Mouse (Mus musculus): ENCODE data around the gene Sdk1. TPM values are rescaled to one million over a fixed set of nuclear protein-coding genes. Genes with fewer than 3 reads are reported as not detected.

Sdk1 gene
- polyA plus RNA-seq, 1 experiment from 2014 or later = 1.3 TPM

DNA sequence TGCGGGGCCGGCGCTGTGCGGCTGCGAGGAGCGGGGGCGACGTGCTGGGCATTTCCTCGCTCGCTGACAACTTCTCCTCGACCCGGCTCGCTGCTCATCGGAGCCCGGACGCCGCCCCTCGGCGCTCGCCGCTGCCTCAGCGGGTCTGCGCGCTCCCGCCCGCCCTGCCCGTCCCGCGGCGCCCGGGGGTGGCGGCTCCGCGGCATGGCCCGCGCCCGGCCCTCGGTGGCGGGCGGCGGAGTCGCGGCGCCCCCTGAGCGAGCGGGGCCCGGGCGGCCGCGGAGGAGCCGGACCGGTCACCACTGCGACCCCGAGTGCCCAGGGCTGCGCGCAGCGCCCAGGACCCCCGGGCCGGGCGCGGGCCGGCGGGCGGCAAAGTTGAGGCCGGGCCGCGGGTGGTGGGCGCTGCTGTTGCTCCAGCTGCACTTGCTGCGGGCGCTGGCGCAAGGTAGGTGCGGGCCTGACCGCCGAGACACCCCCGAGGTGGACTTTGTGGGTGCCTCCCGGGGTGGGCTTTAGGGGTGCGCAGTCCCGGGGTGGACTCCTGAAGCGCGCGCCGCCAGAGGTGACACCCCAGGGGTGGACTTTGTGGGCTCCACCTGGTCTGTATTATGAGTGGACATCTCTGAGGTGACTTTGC lies 475 bp downstream of the Sdk1 start:
- WGBS = under 1% methylated on average over 64 of the region's 82 CpGs
- peak overlapping the region; percentile 67 for H3K4me3 ChIP-seq (ENCODE audit: low read length)
- no peaks in the 10 kb centered on the region for H3K36me3 ChIP-seq (ENCODE audit: control insufficient read depth, insufficient read depth)
- H3K27me3 ChIP-seq (ENCODE audit: control insufficient read depth, insufficient read depth, low read length) = peaks cover 11% of the 10 kb centered on the region
- peak overlapping the region; percentile 81 for H3K9ac ChIP-seq (ENCODE audit: low read length)
- ATAC-seq (replicated peaks; ENCODE audit: extremely low read depth, insufficient read depth, low FRiP score) = peak; percentile 39; the same call in 1 of the 2 replicates
- H3K4me1 ChIP-seq (ENCODE audit: control insufficient read depth, insufficient read depth, low read length) = peaks cover 30% of the 10 kb centered on the region
- peak overlapping the region; percentile 94 for H3K4me2 ChIP-seq (ENCODE audit: low read depth, low read length)
- H3K27ac ChIP-seq (ENCODE audit: low read length) = peak overlapping the region; percentile 58
- H3K9me3 ChIP-seq (replicated peaks; ENCODE audit: control insufficient read depth, low read length) = no peaks in the 10 kb centered on the region

DNA sequence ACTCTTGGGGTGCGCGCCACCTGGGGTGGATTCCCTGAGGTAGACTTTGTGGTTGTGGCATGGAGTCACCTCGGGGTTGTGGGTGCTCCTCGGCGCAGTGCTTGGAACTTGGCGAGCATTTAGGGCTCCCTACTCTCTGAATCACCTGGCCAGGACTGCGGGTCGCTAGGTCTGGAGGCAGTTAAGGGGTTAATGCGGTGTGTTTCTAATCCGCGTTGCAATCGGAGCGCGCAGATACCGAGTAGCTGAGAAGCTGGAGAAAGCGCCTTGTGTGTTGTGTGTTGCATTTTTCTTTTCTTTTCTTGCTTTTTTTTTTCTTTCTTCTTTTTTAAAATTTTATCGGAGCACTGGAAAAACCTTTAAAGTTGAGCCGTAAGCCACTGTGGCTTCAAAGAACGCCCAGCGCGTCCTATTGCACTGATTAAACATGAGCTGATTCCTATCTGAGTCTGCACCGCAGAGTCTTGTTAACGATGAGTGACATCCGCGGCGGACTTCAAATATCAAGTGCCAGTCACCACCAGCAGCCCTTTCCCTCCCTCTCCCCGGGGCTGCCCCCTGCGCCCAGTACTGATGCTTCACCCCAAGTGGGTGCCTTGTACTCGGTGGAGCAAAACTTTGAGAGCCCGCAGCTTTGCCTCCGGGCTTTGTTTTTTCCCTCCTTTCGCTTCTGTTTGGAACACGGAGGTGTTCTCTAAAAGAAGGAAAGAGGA lies 2.1 kb downstream of the Sdk1 start:
- no peak for ATAC-seq (replicated peaks; ENCODE audit: extremely low read depth, insufficient read depth, low FRiP score)

DNA sequence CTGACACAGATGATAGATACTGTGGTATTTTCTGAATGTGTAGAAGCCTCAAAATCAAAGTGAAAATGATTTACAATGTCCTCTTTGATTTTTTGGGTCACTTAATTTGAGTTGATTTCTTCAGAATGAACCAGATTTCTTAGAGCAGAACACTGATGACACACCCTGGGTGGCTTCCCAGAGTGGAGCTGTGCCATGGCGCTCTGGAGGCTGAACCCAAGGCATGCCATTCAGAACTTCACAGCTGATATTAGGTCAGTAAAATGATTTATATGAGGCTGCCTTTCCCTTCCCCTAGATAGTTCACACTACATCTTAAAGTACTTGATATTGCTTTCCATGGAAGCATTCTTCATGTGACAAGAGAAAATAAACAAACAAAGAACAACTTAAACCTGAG lies 23.0 kb downstream of the Sdk1 start:
- WGBS = 94% methylated on average over 1 of the region's 1 CpGs
- H3K4me1 ChIP-seq (ENCODE audit: control insufficient read depth, insufficient read depth, low read length) = no peaks in the 10 kb centered on the region
- H3K27me3 ChIP-seq (ENCODE audit: control insufficient read depth, insufficient read depth, low read length) = no peaks in the 10 kb centered on the region
- no peak overlapping the region for H3K27ac ChIP-seq (ENCODE audit: low read length)
- no peak overlapping the region for H3K4me2 ChIP-seq (ENCODE audit: low read depth, low read length)
- ATAC-seq (replicated peaks; ENCODE audit: extremely low read depth, insufficient read depth, low FRiP score) = no peak
- no peaks in the 10 kb centered on the region for H3K36me3 ChIP-seq (ENCODE audit: control insufficient read depth, insufficient read depth)
- no peak overlapping the region for H3K4me3 ChIP-seq (ENCODE audit: low read length)
- no peaks in the 10 kb centered on the region for H3K9me3 ChIP-seq (replicated peaks; ENCODE audit: control insufficient read depth, low read length)
- H3K9ac ChIP-seq (ENCODE audit: low read length) = no peak overlapping the region

More for the DNA sequence above, 2.1 kb downstream of the Sdk1 start:
- WGBS = 4% methylated on average over 33 of the region's 33 CpGs
- H3K9me3 ChIP-seq (replicated peaks; ENCODE audit: control insufficient read depth, low read length) = no peaks in the 10 kb centered on the region
- H3K4me3 ChIP-seq (ENCODE audit: low read length) = peak overlapping the region; percentile 67
- H3K27ac ChIP-seq (ENCODE audit: low read length) = no peak overlapping the region
- H3K27me3 ChIP-seq (ENCODE audit: control insufficient read depth, insufficient read depth, low read length) = peaks cover 11% of the 10 kb centered on the region
- peak overlapping the region; percentile 62 for H3K9ac ChIP-seq (ENCODE audit: low read length)
- H3K4me2 ChIP-seq (ENCODE audit: low read depth, low read length) = peak overlapping the region; percentile 94
- peaks cover 33% of the 10 kb centered on the region for H3K4me1 ChIP-seq (ENCODE audit: control insufficient read depth, insufficient read depth, low read length)
- no peaks in the 10 kb centered on the region for H3K36me3 ChIP-seq (ENCODE audit: control insufficient read depth, insufficient read depth)

DNA sequence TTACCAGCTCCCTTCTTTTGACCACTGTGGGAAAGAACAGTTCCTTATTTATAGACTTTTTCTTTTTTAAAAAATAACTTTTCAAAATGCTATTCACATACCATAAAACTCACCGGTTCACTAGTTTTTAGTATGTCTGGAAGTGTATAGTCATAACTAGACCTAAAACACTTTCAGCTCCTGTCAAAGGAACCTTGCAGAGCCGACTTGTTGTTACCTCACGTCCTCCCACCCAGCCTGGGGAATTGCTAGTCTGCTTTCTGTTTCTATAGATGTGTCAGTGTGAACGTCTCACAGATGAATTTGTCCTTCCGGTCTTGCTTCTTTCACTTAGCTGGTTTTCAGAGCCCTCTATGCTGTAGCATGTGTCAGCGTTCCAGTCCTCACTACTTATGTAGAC lies 35.8 kb downstream of the Sdk1 start:
- Histone ChIP-seq H3K4me2 (ENCODE audit: low read depth, low read length) (no peak overlapping the region), H3K36me3 (ENCODE audit: control insufficient read depth, insufficient read depth) (no peaks in the 10 kb centered on the region), H3K9ac (ENCODE audit: low read length) (no peak overlapping the region), H3K4me3 (ENCODE audit: low read length) (no peak overlapping the region), H3K27ac (ENCODE audit: low read length) (no peak overlapping the region), H3K4me1 (ENCODE audit: control insufficient read depth, insufficient read depth, low read length) (no peaks in the 10 kb centered on the region), H3K27me3 (ENCODE audit: control insufficient read depth, insufficient read depth, low read length) (no peaks in the 10 kb centered on the region), H3K9me3 (replicated peaks; ENCODE audit: control insufficient read depth, low read length) (no peaks in the 10 kb centered on the region)
- WGBS = 71% methylated on average over 6 of the region's 6 CpGs
- ATAC-seq (replicated peaks; ENCODE audit: extremely low read depth, insufficient read depth, low FRiP score) = no peak

DNA sequence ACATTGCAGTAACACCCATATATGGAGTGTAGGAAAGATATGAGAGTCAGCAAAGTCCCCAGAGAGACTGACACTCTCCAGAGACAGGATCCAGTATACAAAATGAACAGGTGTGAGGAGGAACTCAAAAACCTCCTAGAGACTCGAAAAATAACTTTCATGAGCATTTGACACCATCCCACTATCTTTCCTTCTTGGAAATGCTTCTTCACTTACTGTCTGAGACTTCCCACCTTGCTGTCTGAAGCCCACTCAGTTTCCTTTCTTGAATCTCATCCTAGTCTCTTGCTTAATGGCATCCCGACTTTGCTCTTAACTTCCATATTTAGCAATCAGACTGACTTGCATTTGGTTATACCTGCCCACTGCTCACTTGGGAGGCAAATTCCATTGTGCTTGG lies 40.5 kb downstream of the Sdk1 start:
- ATAC-seq (replicated peaks; ENCODE audit: extremely low read depth, insufficient read depth, low FRiP score) = no peak
- 39% methylated on average over 2 of the region's 2 CpGs for WGBS
- Histone ChIP-seq H3K9ac (ENCODE audit: low read length) (no peak overlapping the region), H3K9me3 (replicated peaks; ENCODE audit: control insufficient read depth, low read length) (no peaks in the 10 kb centered on the region), H3K36me3 (ENCODE audit: control insufficient read depth, insufficient read depth) (no peaks in the 10 kb centered on the region), H3K4me1 (ENCODE audit: control insufficient read depth, insufficient read depth, low read length) (no peaks in the 10 kb centered on the region), H3K4me2 (ENCODE audit: low read depth, low read length) (no peak overlapping the region), H3K27ac (ENCODE audit: low read length) (no peak overlapping the region), H3K27me3 (ENCODE audit: control insufficient read depth, insufficient read depth, low read length) (no peaks in the 10 kb centered on the region), H3K4me3 (ENCODE audit: low read length) (no peak overlapping the region)

DNA sequence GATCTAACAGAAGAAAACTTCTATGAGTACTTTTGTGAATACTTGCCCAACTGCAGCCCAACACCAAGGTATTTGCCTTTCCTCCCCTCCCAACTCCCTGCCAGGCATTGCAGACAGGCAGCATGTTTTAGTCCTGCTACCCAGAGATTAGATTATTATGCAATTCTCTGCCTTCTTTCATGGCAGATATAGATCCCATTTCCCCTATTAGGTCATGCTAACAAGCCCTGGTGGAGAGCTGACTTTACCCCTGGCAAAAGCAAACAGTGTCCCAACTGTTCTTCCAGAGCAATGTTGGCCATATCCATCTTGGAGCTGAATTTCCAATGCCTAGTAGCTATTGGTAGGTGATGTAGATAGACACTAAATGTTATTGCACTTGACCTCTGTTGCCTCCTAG lies 48.3 kb downstream of the Sdk1 start:
- no peak for ATAC-seq (replicated peaks; ENCODE audit: extremely low read depth, insufficient read depth, low FRiP score)
- no peaks in the 10 kb centered on the region for H3K9me3 ChIP-seq (replicated peaks; ENCODE audit: control insufficient read depth, low read length)
- no peak overlapping the region for H3K4me2 ChIP-seq (ENCODE audit: low read depth, low read length)
- no peaks in the 10 kb centered on the region for H3K4me1 ChIP-seq (ENCODE audit: control insufficient read depth, insufficient read depth, low read length)
- H3K9ac ChIP-seq (ENCODE audit: low read length) = no peak overlapping the region
- no peak overlapping the region for H3K4me3 ChIP-seq (ENCODE audit: low read length)
- no peaks in the 10 kb centered on the region for H3K36me3 ChIP-seq (ENCODE audit: control insufficient read depth, insufficient read depth)
- H3K27me3 ChIP-seq (ENCODE audit: control insufficient read depth, insufficient read depth, low read length) = no peaks in the 10 kb centered on the region
- no peak overlapping the region for H3K27ac ChIP-seq (ENCODE audit: low read length)

DNA sequence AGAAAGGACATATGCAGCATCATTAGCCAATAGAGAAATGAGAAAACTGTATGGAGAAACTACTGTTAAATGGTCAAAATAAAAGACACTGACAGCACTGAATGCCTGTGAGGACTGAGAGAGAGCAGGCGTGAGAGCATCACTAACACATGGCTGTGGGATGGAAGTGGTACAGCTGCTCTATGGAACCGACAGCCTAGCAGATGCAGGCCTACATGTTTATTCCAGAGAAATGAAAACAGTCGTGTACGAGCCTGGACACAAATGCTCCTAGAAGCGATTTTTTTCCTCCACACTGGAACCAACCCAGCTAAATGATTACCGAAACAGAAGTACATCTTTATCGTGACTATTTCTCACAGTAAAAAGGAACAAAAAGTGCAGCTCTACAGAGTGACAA lies 54.0 kb downstream of the Sdk1 start:
- WGBS = 79% methylated on average over 7 of the region's 7 CpGs

DNA sequence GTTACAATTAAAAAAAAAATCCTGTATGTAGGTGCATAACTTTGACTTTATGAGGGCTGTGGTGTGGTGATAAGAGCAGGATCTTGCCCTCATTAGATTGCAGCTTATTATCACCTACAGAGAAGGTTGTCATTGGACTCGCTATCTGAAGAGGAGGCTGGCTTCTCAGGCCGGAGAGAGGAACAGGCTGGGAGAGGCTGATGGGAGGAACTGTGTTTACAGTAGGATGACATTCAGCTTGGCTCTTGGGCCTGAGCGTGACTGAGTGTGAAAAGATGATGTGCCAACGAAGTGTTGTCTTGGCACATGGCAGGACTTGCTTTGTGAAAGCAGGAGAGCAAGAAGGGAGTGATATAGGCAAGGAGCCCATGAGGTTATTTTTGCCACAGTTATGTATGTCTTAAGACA lies 61.0 kb downstream of the Sdk1 start:
- Histone ChIP-seq H3K9me3 (replicated peaks; ENCODE audit: control insufficient read depth, low read length) (no peaks in the 10 kb centered on the region), H3K4me3 (ENCODE audit: low read length) (no peak overlapping the region), H3K27ac (ENCODE audit: low read length) (peak overlapping the region; percentile 8; the same call in 1 of the 2 replicates), H3K9ac (ENCODE audit: low read length) (no peak overlapping the region), H3K4me1 (ENCODE audit: control insufficient read depth, insufficient read depth, low read length) (peaks cover 13% of the 10 kb centered on the region), H3K36me3 (ENCODE audit: control insufficient read depth, insufficient read depth) (no peaks in the 10 kb centered on the region), H3K27me3 (ENCODE audit: control insufficient read depth, insufficient read depth, low read length) (no peaks in the 10 kb centered on the region), H3K4me2 (ENCODE audit: low read depth, low read length) (peak overlapping the region; percentile 24; the same call in 1 of the 2 replicates)
- WGBS = 17% methylated on average over 4 of the region's 4 CpGs
- no peak for ATAC-seq (replicated peaks; ENCODE audit: extremely low read depth, insufficient read depth, low FRiP score)

More for the DNA sequence above, 54.0 kb downstream of the Sdk1 start:
- Histone ChIP-seq H3K4me3 (ENCODE audit: low read length) (no peak overlapping the region), H3K27ac (ENCODE audit: low read length) (no peak overlapping the region), H3K9me3 (replicated peaks; ENCODE audit: control insufficient read depth, low read length) (no peaks in the 10 kb centered on the region), H3K36me3 (ENCODE audit: control insufficient read depth, insufficient read depth) (no peaks in the 10 kb centered on the region), H3K4me1 (ENCODE audit: control insufficient read depth, insufficient read depth, low read length) (no peaks in the 10 kb centered on the region), H3K9ac (ENCODE audit: low read length) (no peak overlapping the region), H3K27me3 (ENCODE audit: control insufficient read depth, insufficient read depth, low read length) (no peaks in the 10 kb centered on the region), H3K4me2 (ENCODE audit: low read depth, low read length) (no peak overlapping the region)
- ATAC-seq (replicated peaks; ENCODE audit: extremely low read depth, insufficient read depth, low FRiP score) = no peak

DNA sequence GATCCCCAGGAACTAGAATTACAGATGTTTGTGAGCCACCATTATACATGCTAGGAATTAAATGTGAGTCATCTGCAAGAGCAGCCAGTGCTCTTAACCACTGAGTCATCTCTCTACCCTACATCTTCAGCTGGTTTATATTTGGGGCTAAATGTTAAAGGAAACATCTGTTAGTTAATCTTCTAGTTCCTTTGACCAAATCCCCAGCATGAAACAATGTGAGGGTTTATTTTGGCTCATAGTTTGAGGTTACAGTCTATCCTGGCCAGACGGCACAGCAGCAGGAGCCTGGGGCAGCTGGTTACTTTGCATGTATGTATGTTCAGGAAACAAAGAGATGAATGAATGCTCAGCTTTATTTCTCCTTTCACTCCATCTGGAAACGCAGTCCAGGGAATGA lies 62.5 kb downstream of the Sdk1 start:
- H3K4me2 ChIP-seq (ENCODE audit: low read depth, low read length) = no peak overlapping the region
- no peak for ATAC-seq (replicated peaks; ENCODE audit: extremely low read depth, insufficient read depth, low FRiP score)
- no peak overlapping the region for H3K9ac ChIP-seq (ENCODE audit: low read length)
- no peak overlapping the region for H3K27ac ChIP-seq (ENCODE audit: low read length)
- no peak overlapping the region for H3K4me3 ChIP-seq (ENCODE audit: low read length)
- H3K27me3 ChIP-seq (ENCODE audit: control insufficient read depth, insufficient read depth, low read length) = no peaks in the 10 kb centered on the region
- peaks cover 13% of the 10 kb centered on the region for H3K4me1 ChIP-seq (ENCODE audit: control insufficient read depth, insufficient read depth, low read length)
- WGBS = 66% methylated on average over 2 of the region's 2 CpGs
- H3K9me3 ChIP-seq (replicated peaks; ENCODE audit: control insufficient read depth, low read length) = no peaks in the 10 kb centered on the region
- no peaks in the 10 kb centered on the region for H3K36me3 ChIP-seq (ENCODE audit: control insufficient read depth, insufficient read depth)

All from heart, embryonic 16.5 days (tissue).